Mouse (Mus musculus): ENCODE measurements around the gene Pigf. TPM values are rescaled to one million over a fixed set of nuclear protein-coding genes. Genes with fewer than 3 reads are reported as not detected.
"Not testable (repeated sequence)": the region's sequence is repeated elsewhere in the genome, so short reads cannot be mapped to it uniquely, and the experiment has no call there.

The Pigf gene
- polyA plus RNA-seq (2014; fragmentation: Nextera tagmentation; extraction: Ambion mirVana) = 31.1 and 33.1 TPM in 2 replicates

GRCm38 (mm10) chr17:87025269-87025949 lies at the start of gene Pigf, which contains the start of gene Cript:
TSS of gene Pigf (minus strand) at chr17:87025406.
TSS of gene Cript (plus strand) at chr17:87025550.
- H3K4me2 ChIP-seq = peak within 1 kb of the TSS; percentile 90
- H3K9ac ChIP-seq = peak within 1 kb of the TSS; percentile 71
- peak within 1 kb of the TSS; percentile 71 for H3K4me3 ChIP-seq (ENCODE audit: low read depth, low read length)
- H3K4me1 ChIP-seq (ENCODE audit: insufficient read depth) = peaks cover 5% of the 10 kb centered on the region; the same call in 1 of the 2 replicates
- ATAC-seq (ENCODE audit: insufficient read depth) (peak; percentile 99), DNase-seq (peak; percentile 100)
- no peaks in the 10 kb centered on the region for H3K9me3 ChIP-seq (ENCODE audit: low read depth, low read length)
- TF ChIP-seq CTCF (IDR thresholded peaks at IDR 0.05; ENCODE audit: low read depth) = no peak
- H3K36me3 ChIP-seq (ENCODE audit: insufficient read depth) = peaks cover 8% of the 10 kb centered on the region; the same call in 1 of the 2 replicates
- under 1% methylated on average over 43 of the region's 43 CpGs for WGBS
- no peaks in the 10 kb centered on the region for H3K27me3 ChIP-seq (ENCODE audit: insufficient read depth, low read length)
- peak within 1 kb of the TSS; percentile 24; the same call in 1 of the 2 replicates for H3K27ac ChIP-seq (ENCODE audit: low read depth)

DNA sequence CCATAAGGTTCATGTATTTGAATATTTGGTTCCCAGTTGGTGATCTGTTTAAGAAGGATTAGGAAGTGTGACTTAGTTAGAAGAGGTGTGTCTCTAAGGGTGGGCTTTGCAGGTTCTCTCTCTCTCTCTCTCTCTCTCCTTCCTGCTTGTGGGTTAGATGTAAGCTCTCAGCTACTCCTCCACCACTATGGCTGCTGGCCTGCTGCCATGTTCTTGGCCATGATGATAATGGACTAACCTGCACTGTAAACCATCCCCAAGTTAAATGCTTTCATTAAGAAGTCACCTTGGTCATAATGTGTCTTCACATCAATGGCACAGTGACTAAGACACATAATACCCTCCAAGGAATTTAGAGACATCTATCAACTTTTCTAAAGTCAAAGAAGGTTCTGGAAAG lies 48.3 kb upstream of the Pigf start:
- no peak overlapping the region for H3K4me2 ChIP-seq
- ATAC-seq (ENCODE audit: insufficient read depth) (no peak), DNase-seq (no peak)
- H3K9me3 ChIP-seq (ENCODE audit: low read depth, low read length) = no peaks in the 10 kb centered on the region
- no peak overlapping the region for H3K27ac ChIP-seq (ENCODE audit: low read depth)
- no peak for TF ChIP-seq CTCF (IDR thresholded peaks at IDR 0.05; ENCODE audit: low read depth)
- H3K36me3 ChIP-seq (ENCODE audit: insufficient read depth) = no peaks in the 10 kb centered on the region
- H3K27me3 ChIP-seq (ENCODE audit: insufficient read depth, low read length) = no peaks in the 10 kb centered on the region
- H3K4me1 ChIP-seq (ENCODE audit: insufficient read depth) = no peaks in the 10 kb centered on the region
- H3K9ac ChIP-seq = no peak overlapping the region
- no peak overlapping the region for H3K4me3 ChIP-seq (ENCODE audit: low read depth, low read length)

- ATAC-seq (ENCODE audit: insufficient read depth) = no peak
- DNase-seq = no peak
- no peak overlapping the region for H3K4me3 ChIP-seq (ENCODE audit: low read depth, low read length)
- H3K27me3 ChIP-seq (ENCODE audit: insufficient read depth, low read length) = no peaks in the 10 kb centered on the region
- H3K9ac ChIP-seq = no peak overlapping the region
- H3K4me1 ChIP-seq (ENCODE audit: insufficient read depth) = no peaks in the 10 kb centered on the region
- no peak for TF ChIP-seq CTCF (IDR thresholded peaks at IDR 0.05; ENCODE audit: low read depth)
- no peaks in the 10 kb centered on the region for H3K36me3 ChIP-seq (ENCODE audit: insufficient read depth)
- H3K27ac ChIP-seq (ENCODE audit: low read depth) = no peak overlapping the region
- 25% methylated on average over 5 of the region's 5 CpGs for WGBS
- H3K9me3 ChIP-seq (ENCODE audit: low read depth, low read length) = no peaks in the 10 kb centered on the region
- H3K4me2 ChIP-seq = no peak overlapping the region
Measured at GRCm38 (mm10) chr17:87072766-87073440, 47.7 kb upstream of the Pigf start.

DNA sequence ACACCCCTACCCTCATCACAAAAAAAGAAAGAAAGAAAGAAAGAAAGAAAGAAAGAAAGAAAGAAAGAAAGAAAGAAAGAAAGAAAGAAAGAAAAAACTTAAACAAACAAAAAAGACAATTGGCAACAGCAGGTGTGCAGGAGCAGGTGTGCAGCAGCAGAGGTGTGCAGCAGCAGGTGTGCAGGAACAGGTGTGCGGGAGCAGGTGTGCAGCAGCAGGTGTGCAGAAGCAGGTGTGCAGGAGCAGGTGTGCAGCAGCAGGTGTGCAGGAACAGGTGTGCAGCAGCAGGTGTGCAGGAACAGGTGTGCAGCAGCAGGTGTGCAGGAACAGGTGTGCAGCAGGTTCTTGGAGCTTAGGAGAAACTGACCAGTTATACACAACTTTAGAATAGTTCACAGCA lies 47.0 kb upstream of the Pigf start:
- not testable (repeated sequence) for DNase-seq; ATAC-seq (ENCODE audit: insufficient read depth)

DNA sequence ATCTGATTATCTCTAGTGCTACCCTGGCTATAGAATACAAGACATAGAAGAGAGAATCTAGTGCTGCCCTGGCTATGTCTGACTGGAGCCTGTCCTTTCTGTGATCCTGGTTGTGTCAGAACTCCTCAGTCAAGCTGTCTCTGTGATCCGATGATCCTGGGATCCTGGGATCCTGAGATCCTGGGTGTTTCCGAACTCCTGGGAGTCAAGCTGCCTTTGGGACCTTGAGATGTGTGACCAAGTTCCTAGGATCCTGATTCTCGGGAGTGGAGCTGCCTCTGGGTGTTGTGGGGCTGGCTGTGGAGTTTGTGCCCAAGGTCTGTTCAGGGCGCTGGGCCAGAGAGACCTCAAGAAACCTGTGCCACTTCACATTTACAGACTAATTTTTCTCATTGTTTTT lies 43.8 kb upstream of the Pigf start:
- DNase-seq (no peak), ATAC-seq (ENCODE audit: insufficient read depth) (no peak)
- no peaks in the 10 kb centered on the region for H3K4me1 ChIP-seq (ENCODE audit: insufficient read depth)
- no peak overlapping the region for H3K9ac ChIP-seq
- no peak for TF ChIP-seq CTCF (IDR thresholded peaks at IDR 0.05; ENCODE audit: low read depth)
- no peaks in the 10 kb centered on the region for H3K9me3 ChIP-seq (ENCODE audit: low read depth, low read length)
- WGBS = 90% methylated on average over 4 of the region's 4 CpGs
- H3K27ac ChIP-seq (ENCODE audit: low read depth) = no peak overlapping the region
- no peaks in the 10 kb centered on the region for H3K36me3 ChIP-seq (ENCODE audit: insufficient read depth)
- no peaks in the 10 kb centered on the region for H3K27me3 ChIP-seq (ENCODE audit: insufficient read depth, low read length)
- no peak overlapping the region for H3K4me3 ChIP-seq (ENCODE audit: low read depth, low read length)
- no peak overlapping the region for H3K4me2 ChIP-seq

More for the DNA sequence above, 47.0 kb upstream of the Pigf start:
- not testable (repeated sequence) for H3K9ac ChIP-seq; H3K27me3 ChIP-seq (ENCODE audit: insufficient read depth, low read length); H3K4me2 ChIP-seq; H3K4me1 ChIP-seq (ENCODE audit: insufficient read depth); H3K36me3 ChIP-seq (ENCODE audit: insufficient read depth); H3K4me3 ChIP-seq (ENCODE audit: low read depth, low read length); H3K27ac ChIP-seq (ENCODE audit: low read depth); H3K9me3 ChIP-seq (ENCODE audit: low read depth, low read length)
- 100% methylated on average over 1 of the region's 1 CpGs for WGBS

DNA sequence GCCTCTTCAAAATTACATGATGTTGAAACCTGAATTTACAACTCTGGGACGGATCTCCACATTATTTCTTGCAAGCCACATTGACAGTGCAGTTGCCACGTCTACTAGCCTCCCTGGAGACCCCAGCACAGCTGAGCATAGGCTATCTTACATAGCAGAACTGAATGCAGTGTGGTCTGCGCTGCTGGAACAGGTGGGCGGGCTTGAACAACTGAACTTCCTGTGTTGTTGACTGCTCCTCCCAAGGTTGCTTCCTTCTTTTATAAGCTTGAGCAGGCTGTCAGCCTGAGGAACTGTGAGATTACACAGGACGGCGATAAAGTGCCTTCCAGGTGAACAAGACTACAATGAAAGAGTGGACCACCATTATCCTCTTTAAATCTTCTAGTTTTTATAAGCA lies 38.8 kb upstream of the Pigf start:
- Histone ChIP-seq H3K9ac (no peak overlapping the region), H3K36me3 (ENCODE audit: insufficient read depth) (no peaks in the 10 kb centered on the region), H3K27ac (ENCODE audit: low read depth) (no peak overlapping the region), H3K9me3 (ENCODE audit: low read depth, low read length) (no peaks in the 10 kb centered on the region), H3K4me1 (ENCODE audit: insufficient read depth) (no peaks in the 10 kb centered on the region), H3K27me3 (ENCODE audit: insufficient read depth, low read length) (no peaks in the 10 kb centered on the region), H3K4me3 (ENCODE audit: low read depth, low read length) (no peak overlapping the region), H3K4me2 (peak overlapping the region; percentile 26; the same call in 1 of the 2 replicates)
- ATAC-seq (ENCODE audit: insufficient read depth) (no peak), DNase-seq (no peak)
- no peak for TF ChIP-seq CTCF (IDR thresholded peaks at IDR 0.05; ENCODE audit: low read depth)
- 67% methylated on average over 6 of the region's 6 CpGs for WGBS

DNA sequence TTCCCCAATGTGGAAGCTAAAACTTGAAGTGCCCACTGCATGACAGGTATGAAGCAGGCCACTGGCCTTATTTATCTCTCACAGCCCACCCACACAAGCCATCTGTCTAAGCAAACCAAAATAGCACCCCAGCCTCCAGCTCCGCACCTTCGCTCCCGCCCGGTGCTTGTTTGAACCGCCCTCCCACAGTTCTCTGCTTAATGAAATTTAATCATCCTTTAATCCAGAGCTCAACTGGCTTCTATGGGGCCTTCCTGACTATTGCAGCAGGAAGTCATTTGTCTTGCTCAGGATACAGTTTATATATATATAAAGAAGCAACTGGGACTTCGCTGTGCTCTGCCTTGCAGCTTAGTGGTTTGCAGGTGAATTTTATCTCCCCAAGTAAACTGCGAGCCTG lies 38.3 kb upstream of the Pigf start:
- no peak for ATAC-seq (ENCODE audit: insufficient read depth)
- 39% methylated on average over 7 of the region's 7 CpGs for WGBS
- H3K9ac ChIP-seq = no peak overlapping the region
- peak overlapping the region; percentile 26; the same call in 1 of the 2 replicates for H3K4me2 ChIP-seq
- DNase-seq = peak; percentile 17
- H3K27ac ChIP-seq (ENCODE audit: low read depth) = 0 out of 2 replicates have a peak overlapping the region, but pooled peaks have one; percentile 2
- H3K27me3 ChIP-seq (ENCODE audit: insufficient read depth, low read length) = no peaks in the 10 kb centered on the region
- H3K9me3 ChIP-seq (ENCODE audit: low read depth, low read length) = no peaks in the 10 kb centered on the region
- no peaks in the 10 kb centered on the region for H3K36me3 ChIP-seq (ENCODE audit: insufficient read depth)
- H3K4me3 ChIP-seq (ENCODE audit: low read depth, low read length) = no peak overlapping the region
- no peak for TF ChIP-seq CTCF (IDR thresholded peaks at IDR 0.05; ENCODE audit: low read depth)
- no peaks in the 10 kb centered on the region for H3K4me1 ChIP-seq (ENCODE audit: insufficient read depth)
